Mouse (Mus musculus): ENCODE measurements at regions not wholly inside any gene's neighbourhood (a gene's known extent, or its start where the extent isn't known, plus 50 kb on each side); places are given as distances from the start of the nearest gene placed in this dataset.
"Not testable (repeated sequence)": the region's sequence is repeated elsewhere in the genome, so short reads cannot be mapped to it uniquely, and the experiment has no call there.

- Histone ChIP-seq H3K27me3 (no peaks in the 10 kb centered on the region), H3K4me3 (no peak overlapping the region), H3K9ac (replicated peaks) (no peak overlapping the region), H3K9me3 (no peaks in the 10 kb centered on the region), H3K36me3 (no peaks in the 10 kb centered on the region), H3K27ac (replicated peaks) (peak overlapping the region; percentile 40; the same call in 1 of the 2 replicates), H3K4me1 (peaks cover 5% of the 10 kb centered on the region), H3K4me2 (replicated peaks) (no peak overlapping the region)
- WGBS: 42% methylated on average over 8 of the region's 8 CpGs
- ATAC-seq (ENCODE audit: low FRiP score, low read depth): peak; percentile 85
These were observed 56.1 kb downstream of the Bbs10 start for GRCm38 (mm10) chr10:111354607-111355006.

- 93% methylated on average over 1 of the region's 1 CpGs for whole genome bisulfite sequencing
- H3K27me3 ChIP-seq; H3K9me3 ChIP-seq; H3K27ac ChIP-seq (replicated peaks); H3K4me2 ChIP-seq (replicated peaks); H3K9ac ChIP-seq (replicated peaks); H3K36me3 ChIP-seq; ATAC-seq (ENCODE audit: low FRiP score, low read depth); H3K4me1 ChIP-seq; H3K4me3 ChIP-seq: not testable (repeated sequence)
These were observed 59.9 kb downstream of the Bbs10 start for GRCm38 (mm10) chr10:111358340-111358739.

- Histone ChIP-seq H3K36me3 (no peaks in the 10 kb centered on the region), H3K27me3 (no peaks in the 10 kb centered on the region), H3K4me2 (replicated peaks) (no peak overlapping the region), H3K9ac (replicated peaks) (no peak overlapping the region), H3K27ac (replicated peaks) (no peak overlapping the region), H3K4me1 (peaks cover 19% of the 10 kb centered on the region), H3K9me3 (no peaks in the 10 kb centered on the region), H3K4me3 (no peak overlapping the region)
- WGBS: 91% methylated on average over 18 of the region's 18 CpGs
- ATAC-seq (ENCODE audit: low FRiP score, low read depth): no peak
These were observed 63.4 kb downstream of the Bbs10 start for GRCm38 (mm10) chr10:111361749-111362435.

- 6% methylated on average over 14 of the region's 14 CpGs for WGBS
- Histone ChIP-seq H3K27ac (replicated peaks) (peak overlapping the region; percentile 52), H3K9me3 (no peaks in the 10 kb centered on the region), H3K4me3 (no peak overlapping the region), H3K9ac (replicated peaks) (no peak overlapping the region; the same call in 1 of the 2 replicates), H3K4me2 (replicated peaks) (peak overlapping the region; percentile 24), H3K27me3 (no peaks in the 10 kb centered on the region), H3K36me3 (no peaks in the 10 kb centered on the region), H3K4me1 (peaks cover 19% of the 10 kb centered on the region)
- ATAC-seq (ENCODE audit: low FRiP score, low read depth): peak; percentile 81
These were observed 65.5 kb downstream of the Bbs10 start for GRCm38 (mm10) chr10:111363729-111364617.

- Histone ChIP-seq H3K9ac (replicated peaks) (no peak overlapping the region), H3K9me3 (no peaks in the 10 kb centered on the region), H3K4me1 (peaks cover 19% of the 10 kb centered on the region), H3K4me2 (replicated peaks) (no peak overlapping the region), H3K36me3 (no peaks in the 10 kb centered on the region), H3K27ac (replicated peaks) (peak overlapping the region; percentile 52), H3K4me3 (no peak overlapping the region), H3K27me3 (no peaks in the 10 kb centered on the region)
- 61% methylated on average over 5 of the region's 5 CpGs for WGBS
- ATAC-seq (ENCODE audit: low FRiP score, low read depth): 0 out of 2 replicates have a peak, but pooled peaks have one; percentile 7
These were observed 66.5 kb downstream of the Bbs10 start for GRCm38 (mm10) chr10:111365011-111365410.

- not testable (repeated sequence) for H3K4me2 ChIP-seq (replicated peaks); H3K9me3 ChIP-seq; H3K36me3 ChIP-seq; H3K4me3 ChIP-seq; H3K4me1 ChIP-seq; H3K27me3 ChIP-seq; ATAC-seq (ENCODE audit: low FRiP score, low read depth); H3K27ac ChIP-seq (replicated peaks); H3K9ac ChIP-seq (replicated peaks)
- WGBS: 77% methylated on average over 3 of the region's 3 CpGs
These were observed 70.6 kb downstream of the Bbs10 start for GRCm38 (mm10) chr10:111369046-111369445.

DNA sequence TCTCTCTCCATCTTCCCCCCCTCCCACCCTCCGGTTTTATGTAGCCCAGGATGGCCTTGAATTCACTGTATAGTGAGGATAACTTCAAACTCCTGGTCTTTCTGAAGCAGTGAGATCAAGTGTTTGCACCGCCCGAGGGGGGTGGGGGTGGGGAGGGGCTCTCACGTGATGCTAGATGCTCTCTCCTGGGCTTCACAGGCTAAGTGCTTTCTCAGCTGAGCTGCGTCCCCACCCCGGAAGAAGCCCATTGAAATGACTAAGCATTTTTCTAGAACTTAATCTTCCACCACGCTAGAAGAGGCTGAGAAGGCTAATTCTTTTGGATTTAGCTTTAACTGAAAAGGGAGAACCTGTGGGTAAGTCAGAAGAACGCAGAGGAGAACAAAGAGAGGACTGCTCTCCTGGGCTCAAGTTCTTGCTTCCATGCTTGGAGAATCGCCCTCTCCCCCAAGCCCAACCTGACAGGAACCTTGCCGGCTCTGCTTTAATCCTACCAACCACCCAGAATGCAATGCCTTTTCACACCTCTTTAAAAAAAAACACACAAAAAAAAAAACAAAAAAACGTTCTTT lies 79.7 kb downstream of the Bbs10 start:
- H3K4me1 ChIP-seq: peaks cover 9% of the 10 kb centered on the region; the same call in 1 of the 2 replicates
- no peak overlapping the region for H3K4me2 ChIP-seq (replicated peaks)
- H3K27me3 ChIP-seq: peaks cover 6% of the 10 kb centered on the region; the same call in 1 of the 2 replicates
- no peak; the same call in 1 of the 2 replicates for ATAC-seq (ENCODE audit: low FRiP score, low read depth)
- no peaks in the 10 kb centered on the region for H3K36me3 ChIP-seq
- H3K9me3 ChIP-seq: no peaks in the 10 kb centered on the region
- H3K27ac ChIP-seq (replicated peaks): no peak overlapping the region
- 40% methylated on average over 11 of the region's 11 CpGs for WGBS
- H3K4me3 ChIP-seq: no peak overlapping the region
- no peak overlapping the region for H3K9ac ChIP-seq (replicated peaks)

GRCm38 (mm10) chr10:111381689-111382088 lies 83.2 kb downstream of the Bbs10 start:
- Histone ChIP-seq H3K27ac (replicated peaks) (no peak overlapping the region), H3K36me3 (no peaks in the 10 kb centered on the region), H3K27me3 (peaks cover 6% of the 10 kb centered on the region; the same call in 1 of the 2 replicates), H3K4me1 (peaks cover 9% of the 10 kb centered on the region; the same call in 1 of the 2 replicates), H3K4me2 (replicated peaks) (no peak overlapping the region), H3K9ac (replicated peaks) (no peak overlapping the region), H3K9me3 (no peaks in the 10 kb centered on the region), H3K4me3 (no peak overlapping the region)
- peak; percentile 74 for ATAC-seq (ENCODE audit: low FRiP score, low read depth)
- 69% methylated on average over 15 of the region's 15 CpGs for WGBS

DNA sequence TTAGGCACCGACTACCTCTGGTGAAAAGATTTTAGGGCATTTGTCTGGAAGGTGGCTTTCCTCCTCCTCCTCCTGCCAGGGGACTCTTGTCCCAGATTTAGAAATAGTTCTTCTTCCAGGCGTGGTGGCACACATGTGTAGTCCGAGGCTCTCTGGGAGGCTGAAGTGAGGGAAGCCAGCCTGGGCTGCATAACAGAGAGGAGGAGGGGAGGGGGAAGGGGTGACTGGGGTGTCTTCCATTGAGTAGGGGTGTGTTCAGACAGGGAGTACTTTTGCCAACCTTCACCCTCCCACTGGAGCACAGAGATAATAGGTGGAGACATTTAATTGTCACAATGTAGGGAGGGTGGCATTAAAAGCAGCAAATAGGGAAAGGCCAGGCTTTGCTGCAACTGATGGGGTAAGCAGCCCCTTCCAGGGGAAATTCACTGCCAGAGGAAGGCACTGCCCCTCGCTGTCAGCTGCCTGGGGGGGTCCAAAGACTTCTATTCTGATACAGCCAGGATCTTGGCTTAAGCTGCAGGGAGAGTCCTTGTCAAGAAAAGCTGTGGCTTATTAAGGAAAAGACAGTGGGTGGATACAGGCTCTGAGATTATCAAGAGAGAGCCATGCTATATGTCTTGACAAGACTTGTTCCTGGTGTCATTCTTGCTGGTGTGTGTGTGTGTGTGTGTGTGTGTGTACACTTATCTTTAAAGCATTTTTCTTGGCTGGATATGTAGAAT lies 83.9 kb downstream of the Bbs10 start:
- H3K4me2 ChIP-seq (replicated peaks): no peak overlapping the region
- WGBS: 33% methylated on average over 4 of the region's 4 CpGs

GRCm38 (mm10) chr10:111385561-111385960 lies 87.1 kb downstream of the Bbs10 start:
- Histone ChIP-seq H3K27ac (replicated peaks) (no peak overlapping the region), H3K27me3 (peaks cover 6% of the 10 kb centered on the region; the same call in 1 of the 2 replicates), H3K4me1 (peaks cover 21% of the 10 kb centered on the region), H3K36me3 (no peaks in the 10 kb centered on the region), H3K4me2 (replicated peaks) (no peak overlapping the region), H3K9me3 (no peaks in the 10 kb centered on the region), H3K9ac (replicated peaks) (no peak overlapping the region), H3K4me3 (no peak overlapping the region)
- WGBS: 87% methylated on average over 9 of the region's 9 CpGs
- ATAC-seq (ENCODE audit: low FRiP score, low read depth): no peak

More for the DNA sequence above, 83.9 kb downstream of the Bbs10 start:
- Histone ChIP-seq H3K27ac (replicated peaks) (no peak overlapping the region), H3K9ac (replicated peaks) (no peak overlapping the region), H3K36me3 (no peaks in the 10 kb centered on the region), H3K4me3 (no peak overlapping the region), H3K27me3 (peaks cover 6% of the 10 kb centered on the region; the same call in 1 of the 2 replicates), H3K4me1 (peaks cover 9% of the 10 kb centered on the region; the same call in 1 of the 2 replicates), H3K9me3 (no peaks in the 10 kb centered on the region)
- ATAC-seq (ENCODE audit: low FRiP score, low read depth): no peak

DNA sequence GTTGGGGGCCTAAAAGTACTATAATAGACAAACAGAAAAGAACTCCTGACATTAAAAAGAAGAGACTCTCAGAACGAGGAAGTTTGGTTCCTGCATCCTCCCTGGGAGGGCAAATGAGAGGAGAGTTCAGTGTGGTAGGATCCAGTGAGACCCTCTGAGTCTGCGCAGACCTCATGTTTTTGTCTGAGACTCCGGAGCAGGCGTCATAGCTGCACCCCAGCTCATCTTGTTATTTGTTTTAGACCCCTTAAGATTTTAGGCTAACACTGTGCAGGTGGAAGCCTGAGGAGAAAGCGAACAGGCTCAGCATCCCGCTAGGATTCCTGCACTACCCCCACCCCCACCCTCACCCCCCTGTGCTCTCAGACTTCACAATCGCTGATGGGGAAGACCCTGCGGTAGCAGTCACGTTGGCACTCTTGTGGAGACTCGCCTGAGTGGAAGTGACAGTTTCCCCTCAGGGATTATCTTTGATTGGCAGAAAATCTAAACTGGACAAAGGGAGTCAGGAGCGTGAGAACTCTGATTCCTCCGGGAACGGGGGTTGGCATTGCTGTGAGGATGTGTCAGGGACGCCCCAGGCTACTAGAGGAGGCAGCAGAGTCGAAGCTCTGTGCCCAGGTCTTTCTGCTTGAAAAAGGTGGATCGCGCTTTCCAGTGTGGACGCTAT lies 85.0 kb upstream of the Nap1l1 start:
- peak overlapping the region; percentile 42 for H3K4me2 ChIP-seq (replicated peaks)
- 31% methylated on average over 18 of the region's 18 CpGs for WGBS
- no peaks in the 10 kb centered on the region for H3K27me3 ChIP-seq
- no peaks in the 10 kb centered on the region for H3K36me3 ChIP-seq
- no peaks in the 10 kb centered on the region for H3K9me3 ChIP-seq
- H3K27ac ChIP-seq (replicated peaks): no peak overlapping the region
- H3K9ac ChIP-seq (replicated peaks): no peak overlapping the region
- H3K4me3 ChIP-seq: 0 out of 2 replicates have a peak overlapping the region, but pooled peaks have one; percentile 19
- H3K4me1 ChIP-seq: peaks cover 17% of the 10 kb centered on the region
- peak; percentile 83 for ATAC-seq (ENCODE audit: low FRiP score, low read depth)
